Mouse (Mus musculus): ENCODE measurements at regions not wholly inside any gene's neighbourhood (a gene's known extent, or its start where the extent isn't known, plus 50 kb on each side); places are given as distances from the start of the nearest gene placed in this dataset.
"Not testable (repeated sequence)": the region's sequence is repeated elsewhere in the genome, so short reads cannot be mapped to it uniquely, and the experiment has no call there.

GRCm38 (mm10) chr15:16909396-16909795, 180.8 kb downstream of the Cdh9 start:
- DNase-seq = no peak

- DNase-seq = not testable (repeated sequence)
Observed at GRCm38 (mm10) chr15:16909941-16910340, 181.4 kb downstream of the Cdh9 start.

- DNase-seq = peak; percentile 12 to 40
Observed at GRCm38 (mm10) chr15:16914966-16915569, 186.5 kb downstream of the Cdh9 start.

- no peak for DNase-seq
Observed at GRCm38 (mm10) chr15:16923246-16923645, 194.7 kb downstream of the Cdh9 start.

- DNase-seq = no peak
Observed at GRCm38 (mm10) chr15:16933137-16933677, 204.7 kb downstream of the Cdh9 start.

GRCm38 (mm10) chr15:16934438-16934837, 205.9 kb downstream of the Cdh9 start:
- no peak for DNase-seq

- DNase-seq = not testable (repeated sequence)
Observed at GRCm38 (mm10) chr15:16975821-16976220, 247.3 kb downstream of the Cdh9 start.

- DNase-seq = no peak
Observed at GRCm38 (mm10) chr15:16990848-16991247, 262.3 kb downstream of the Cdh9 start.

GRCm38 (mm10) chr15:16995667-16996066, 267.1 kb downstream of the Cdh9 start:
- DNase-seq = no peak

- no peak for DNase-seq
Observed at GRCm38 (mm10) chr15:17006139-17006538, 277.6 kb downstream of the Cdh9 start.

- peak; percentile 70 to 80 for DNase-seq
Observed at GRCm38 (mm10) chr15:17007811-17008210, 279.3 kb downstream of the Cdh9 start.

GRCm38 (mm10) chr15:17048867-17049628, 320.5 kb downstream of the Cdh9 start:
- DNase-seq = no peak

GRCm38 (mm10) chr15:17069772-17070171, 341.2 kb downstream of the Cdh9 start:
- peak in 1 of 2 experiments; percentile 23 for DNase-seq

GRCm38 (mm10) chr15:17084030-17084429, 355.5 kb downstream of the Cdh9 start:
- no peak for DNase-seq

GRCm38 (mm10) chr15:17088644-17089228, 360.2 kb downstream of the Cdh9 start:
- no peak for DNase-seq

GRCm38 (mm10) chr15:17098927-17099326, 370.4 kb downstream of the Cdh9 start:
- peak; percentile 91 to 93 for DNase-seq

GRCm38 (mm10) chr15:17101182-17101581, 372.6 kb downstream of the Cdh9 start:
- DNase-seq = no peak

GRCm38 (mm10) chr15:17135721-17136120, 407.2 kb downstream of the Cdh9 start:
- no peak for DNase-seq

- DNase-seq = no peak
Observed at GRCm38 (mm10) chr15:17180164-17180563, 451.6 kb downstream of the Cdh9 start.

GRCm38 (mm10) chr15:17181358-17182022, 452.9 kb downstream of the Cdh9 start:
- no peak for DNase-seq

GRCm38 (mm10) chr15:17195439-17195838, 466.9 kb downstream of the Cdh9 start:
- peak; percentile 53 to 59 for DNase-seq

- no peak for DNase-seq
Observed at GRCm38 (mm10) chr15:17204739-17205138, 476.2 kb downstream of the Cdh9 start.

- no peak for DNase-seq
Observed at GRCm38 (mm10) chr15:17245096-17245495, 516.5 kb downstream of the Cdh9 start.

All from cerebellum, postnatal 10 days (tissue).